Mouse (Mus musculus) spleen, adult 2 months (tissue): ENCODE results near the gene Gng8. TPM values are rescaled to one million over a fixed set of nuclear protein-coding genes. Genes with fewer than 3 reads are reported as not detected.

ENCODE experiments used
- DNase-seq, 2 experiments: peaks; one replicate each; pipeline versions ENCODE4 v3.0.0 to v3.0.0-alpha.2; 2012 to 2021; ENCODE audit warnings: low spot score in 2 of 2, low read depth in 1 of 2
- H3K27ac ChIP-seq: fragments of 200-500 bp; 2 replicates; pipeline ENCODE4 v1.5.1; 2012; ENCODE audit warnings: low read length, inconsistent platforms; ENCODE audit not compliant: insufficient read depth
- H3K27me3 ChIP-seq: fragments of 200-500 bp; 2 replicates; pipeline ENCODE4 v1.6.1; 2012; ENCODE audit warnings: mild to moderate bottlenecking, moderate library complexity, low read length, inconsistent platforms; ENCODE audit not compliant: control insufficient read depth, insufficient read depth
- H3K36me3 ChIP-seq: fragments of 200-500 bp; 2 replicates; pipeline ENCODE4 v1.6.1; 2012; ENCODE audit warnings: mild to moderate bottlenecking, low read length, inconsistent platforms; ENCODE audit not compliant: control insufficient read depth, insufficient read depth
- H3K4me1 ChIP-seq: fragments of 200-500 bp; 2 replicates; pipeline ENCODE4 v1.6.1; 2011; ENCODE audit warnings: inconsistent platforms; ENCODE audit not compliant: control insufficient read depth, insufficient read depth, insufficient read length
- H3K4me3 ChIP-seq: fragments of 200-500 bp; 2 replicates; pipeline ENCODE4 v1.5.1; 2011; ENCODE audit warnings: mild to moderate bottlenecking, inconsistent platforms; ENCODE audit not compliant: insufficient read depth, insufficient read length; ENCODE audit errors: extremely low read depth
- CTCF ChIP-seq: fragments of 200-500 bp; IDR thresholded peaks from 2 replicates; pipeline ENCODE4 v1.5.1; 2011; ENCODE audit warnings: mild to moderate bottlenecking, inconsistent platforms; ENCODE audit not compliant: insufficient read depth, insufficient read length, insufficient replicate concordance; ENCODE audit errors: extremely low read depth
- POLR2A ChIP-seq: fragments of 200-500 bp; IDR thresholded peaks from 2 replicates; pipeline ENCODE4 v1.6.1; 2011; ENCODE audit warnings: low read depth, low read length, inconsistent platforms
- WGBS: fragments of 180-500 bp; shearing (Covaris S2); methylation state at CpG from one replicate; pipeline ENCODE4 v1.1.7; 2018; 5-methylcytosine and 5-hydroxymethylcytosine counted together
- polyA plus RNA-seq: library from polyadenylated mRNA; depleted of rRNA; stranded (reverse); fragments of >200 nt; gene quantifications from 2 replicates; pipeline ENCODE4 v1.2.3, GENCODE M21; 2012

The Gng8 gene
- polyA plus RNA-seq, 1 experiment: 8.6 TPM

DNA sequence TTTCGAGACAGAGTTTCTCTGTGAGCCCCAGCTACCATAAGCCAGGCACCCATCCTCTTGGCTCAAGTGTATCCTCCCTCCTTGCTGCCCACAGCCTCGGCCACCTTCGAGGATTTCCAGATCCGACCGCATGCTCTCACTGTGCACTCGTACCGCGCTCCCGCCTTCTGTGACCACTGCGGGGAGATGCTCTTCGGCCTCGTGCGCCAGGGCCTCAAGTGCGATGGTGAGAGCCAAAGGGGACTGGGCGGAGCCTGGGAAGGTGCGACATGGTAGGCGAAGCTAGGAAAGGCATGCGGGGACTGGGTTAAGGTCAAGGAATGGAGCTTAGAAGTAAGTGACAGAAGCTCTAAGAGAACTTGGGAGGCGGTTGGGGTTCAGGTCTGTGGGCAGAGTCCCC, 44.1 kb upstream of the Gng8 start:
- no peaks in the 10 kb centered on the region for H3K27me3 ChIP-seq
- DNase-seq: no peak
- peaks cover 2% of the 10 kb centered on the region for H3K4me1 ChIP-seq
- H3K27ac ChIP-seq: no peak overlapping the region
- no peak overlapping the region for H3K4me3 ChIP-seq
- no peak for TF ChIP-seq POLR2A
- TF ChIP-seq CTCF: no peak
- 91% methylated on average over 19 of the region's 19 CpGs for WGBS
- H3K36me3 ChIP-seq: peaks cover 43% of the 10 kb centered on the region

DNA sequence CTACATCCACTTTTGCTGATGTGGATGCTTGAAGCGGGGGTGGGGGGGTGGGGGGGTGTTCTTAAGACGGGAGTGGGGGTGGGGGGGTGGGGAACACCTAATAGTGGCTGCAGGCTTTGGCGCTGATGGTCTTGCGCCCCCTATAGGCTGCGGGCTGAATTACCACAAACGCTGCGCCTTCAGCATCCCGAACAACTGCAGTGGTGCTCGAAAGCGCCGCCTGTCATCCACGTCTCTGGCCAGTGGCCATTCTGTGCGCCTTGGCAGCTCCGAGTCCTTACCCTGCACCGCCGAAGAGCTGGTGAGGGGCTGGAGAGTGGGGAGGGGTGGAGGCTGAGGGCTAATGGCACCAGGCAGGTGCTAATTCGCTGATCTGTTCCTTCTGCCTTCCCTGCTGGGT, 43.0 kb upstream of the Gng8 start:
- peak in 1 of 2 experiments; percentile 39 for DNase-seq
- WGBS: 75% methylated on average over 17 of the region's 17 CpGs
- peak; percentile 45; the same call in 1 of the 2 replicates for TF ChIP-seq CTCF
- no peak for TF ChIP-seq POLR2A
- Histone ChIP-seq H3K4me3 (no peak overlapping the region), H3K4me1 (peaks cover 2% of the 10 kb centered on the region), H3K27ac (no peak overlapping the region), H3K36me3 (peaks cover 52% of the 10 kb centered on the region), H3K27me3 (no peaks in the 10 kb centered on the region)

- DNase-seq: no peak
- H3K36me3 ChIP-seq: peaks cover 76% of the 10 kb centered on the region
- no peak for TF ChIP-seq POLR2A
- no peak for TF ChIP-seq CTCF
These were observed 40.0 kb upstream of the Gng8 start for GRCm38 (mm10) chr7:16851636-16852035.

GRCm38 (mm10) chr7:16853302-16853831, 38.2 kb upstream of the Gng8 start:
- H3K4me3 ChIP-seq: no peak overlapping the region
- no peaks in the 10 kb centered on the region for H3K27me3 ChIP-seq
- no peaks in the 10 kb centered on the region for H3K4me1 ChIP-seq
- no peak for TF ChIP-seq POLR2A
- TF ChIP-seq CTCF: no peak
- no peak for DNase-seq
- WGBS: 90% methylated on average over 14 of the region's 14 CpGs
- no peak overlapping the region for H3K27ac ChIP-seq
- peaks cover 80% of the 10 kb centered on the region for H3K36me3 ChIP-seq

More at GRCm38 (mm10) chr7:16851636-16852035, 40.0 kb upstream of the Gng8 start:
- no peak overlapping the region for H3K4me3 ChIP-seq
- no peaks in the 10 kb centered on the region for H3K27me3 ChIP-seq
- no peak overlapping the region for H3K27ac ChIP-seq
- WGBS: 91% methylated on average over 4 of the region's 4 CpGs
- peaks cover 2% of the 10 kb centered on the region; the same call in 1 of the 2 replicates for H3K4me1 ChIP-seq

GRCm38 (mm10) chr7:16858336-16858735, 33.2 kb upstream of the Gng8 start:
- H3K4me1 ChIP-seq: no peaks in the 10 kb centered on the region
- H3K27me3 ChIP-seq: no peaks in the 10 kb centered on the region
- H3K27ac ChIP-seq: no peak overlapping the region
- peaks cover 75% of the 10 kb centered on the region for H3K36me3 ChIP-seq
- no peak overlapping the region for H3K4me3 ChIP-seq
- 48% methylated on average over 17 of the region's 17 CpGs for WGBS
- TF ChIP-seq CTCF: peak; percentile 76; the same call in 1 of the 2 replicates
- TF ChIP-seq POLR2A: no peak
- DNase-seq: peak in 1 of 2 experiments; percentile 58

DNA sequence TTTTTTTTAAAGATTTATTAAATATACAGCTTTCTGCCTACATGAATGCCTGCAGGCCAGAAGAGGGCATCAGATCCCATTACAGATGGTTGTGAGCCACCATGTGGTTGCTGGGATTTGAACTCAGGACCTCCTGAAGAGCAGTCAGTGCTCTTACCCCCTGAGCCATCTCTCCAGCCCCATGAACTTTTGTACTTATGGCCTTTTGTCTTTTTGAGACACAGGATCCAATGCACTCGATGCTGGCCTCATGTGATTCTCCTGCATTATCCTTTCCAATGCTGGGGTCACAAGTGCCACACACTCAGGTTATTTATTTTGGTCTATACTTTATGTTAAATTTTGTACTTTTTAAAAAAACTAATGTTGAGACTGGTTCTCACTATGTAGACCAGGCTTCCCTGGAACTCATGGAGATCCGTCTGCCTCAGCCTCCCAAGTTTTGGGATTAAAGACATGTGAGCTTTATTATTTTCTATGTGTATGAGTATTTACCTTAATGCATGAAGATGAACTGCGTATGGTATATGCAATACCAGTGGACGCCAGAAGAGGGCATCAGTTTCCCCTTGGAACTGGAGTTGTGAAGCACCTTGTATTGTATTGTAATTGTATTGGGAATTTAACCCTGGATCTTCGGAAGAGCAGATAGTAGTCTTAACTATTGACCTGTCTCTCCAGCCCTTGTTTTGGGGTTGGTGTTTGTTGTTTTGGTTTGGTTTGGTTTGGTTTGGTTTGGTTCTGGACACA, 31.5 kb upstream of the Gng8 start:
- Histone ChIP-seq H3K36me3 (peaks cover 73% of the 10 kb centered on the region), H3K27ac (no peak overlapping the region), H3K4me1 (no peaks in the 10 kb centered on the region), H3K4me3 (no peak overlapping the region), H3K27me3 (no peaks in the 10 kb centered on the region)
- WGBS: 48% methylated on average over 5 of the region's 5 CpGs
- TF ChIP-seq POLR2A (no peak), CTCF (0 out of 2 replicates have a peak, but pooled peaks have one; percentile 5)
- DNase-seq: peak in 1 of 2 experiments; percentile 51

DNA sequence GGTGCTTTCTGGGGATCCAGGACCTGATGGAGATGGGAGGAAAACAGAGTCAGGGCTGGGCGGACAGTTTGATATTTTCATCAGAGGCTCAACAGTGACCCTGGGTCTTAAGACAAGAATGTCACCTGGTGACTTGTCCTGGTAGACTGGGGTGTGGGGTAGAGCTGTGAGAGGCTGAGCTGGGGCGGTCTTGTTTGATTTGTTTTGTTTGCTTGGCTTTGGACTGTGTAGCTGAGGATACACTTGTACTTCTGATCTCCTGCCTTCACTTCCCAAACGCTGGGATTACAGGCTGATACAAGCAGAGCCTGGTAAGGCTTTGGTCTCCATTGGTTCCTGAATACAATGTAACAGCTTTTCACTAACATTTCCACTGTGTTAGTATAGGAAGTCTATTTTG, 24.1 kb upstream of the Gng8 start:
- peaks cover 66% of the 10 kb centered on the region for H3K36me3 ChIP-seq
- 87% methylated on average over 3 of the region's 3 CpGs for whole genome bisulfite sequencing
- no peak for DNase-seq

More for the DNA sequence above, 24.1 kb upstream of the Gng8 start:
- Histone ChIP-seq H3K27me3 (no peaks in the 10 kb centered on the region), H3K27ac (no peak overlapping the region), H3K4me1 (no peaks in the 10 kb centered on the region), H3K4me3 (no peak overlapping the region)
- no peak for TF ChIP-seq CTCF
- TF ChIP-seq POLR2A: no peak
